Mouse (Mus musculus) testis, adult 2 months (tissue): ENCODE data around the gene Gm20388.

Experiments
- CTCF ChIP-seq: fragments of 200-500 bp; IDR thresholded peaks from 2 replicates; pipeline ENCODE4 v1.5.1; 2012; ENCODE audit warnings: low read depth, mild to moderate bottlenecking, inconsistent platforms, low read length, moderate library complexity; ENCODE audit not compliant: control insufficient read depth, insufficient read depth, insufficient replicate concordance
- POLR2A ChIP-seq: fragments of 200-500 bp; IDR thresholded peaks from 2 replicates; pipeline ENCODE4 v1.6.1; 2012; ENCODE audit warnings: low read depth, mild to moderate bottlenecking, inconsistent platforms, low read length, moderate library complexity; ENCODE audit not compliant: control insufficient read depth

GRCm38 (mm10) chr8:120537818-120538396 lies 627.3 kb downstream of the Gm20388 start:
- TF ChIP-seq POLR2A (no peak), CTCF (no peak)
